Mouse (Mus musculus) heart, postnatal 4 days (tissue): ENCODE measurements around the gene Wnk4. TPM values are rescaled to one million over a fixed set of nuclear protein-coding genes. Genes with fewer than 3 reads are reported as not detected.
A peak's percentile ranks its signal among the peaks of the same experiment; 100 is the strongest.

Experiments used
- DNase-seq: peaks from one replicate; pipeline ENCODE4 v3.0.0; 2021
- total RNA-seq, 2 experiments: library from RNA; stranded (reverse); gene quantifications; 2 replicates each; pipeline ENCODE4 v1.2.3; 2021

Gene Wnk4
- 1 to 10 TPM; 4.5 to 7.2 TPM for total RNA-seq

DNA sequence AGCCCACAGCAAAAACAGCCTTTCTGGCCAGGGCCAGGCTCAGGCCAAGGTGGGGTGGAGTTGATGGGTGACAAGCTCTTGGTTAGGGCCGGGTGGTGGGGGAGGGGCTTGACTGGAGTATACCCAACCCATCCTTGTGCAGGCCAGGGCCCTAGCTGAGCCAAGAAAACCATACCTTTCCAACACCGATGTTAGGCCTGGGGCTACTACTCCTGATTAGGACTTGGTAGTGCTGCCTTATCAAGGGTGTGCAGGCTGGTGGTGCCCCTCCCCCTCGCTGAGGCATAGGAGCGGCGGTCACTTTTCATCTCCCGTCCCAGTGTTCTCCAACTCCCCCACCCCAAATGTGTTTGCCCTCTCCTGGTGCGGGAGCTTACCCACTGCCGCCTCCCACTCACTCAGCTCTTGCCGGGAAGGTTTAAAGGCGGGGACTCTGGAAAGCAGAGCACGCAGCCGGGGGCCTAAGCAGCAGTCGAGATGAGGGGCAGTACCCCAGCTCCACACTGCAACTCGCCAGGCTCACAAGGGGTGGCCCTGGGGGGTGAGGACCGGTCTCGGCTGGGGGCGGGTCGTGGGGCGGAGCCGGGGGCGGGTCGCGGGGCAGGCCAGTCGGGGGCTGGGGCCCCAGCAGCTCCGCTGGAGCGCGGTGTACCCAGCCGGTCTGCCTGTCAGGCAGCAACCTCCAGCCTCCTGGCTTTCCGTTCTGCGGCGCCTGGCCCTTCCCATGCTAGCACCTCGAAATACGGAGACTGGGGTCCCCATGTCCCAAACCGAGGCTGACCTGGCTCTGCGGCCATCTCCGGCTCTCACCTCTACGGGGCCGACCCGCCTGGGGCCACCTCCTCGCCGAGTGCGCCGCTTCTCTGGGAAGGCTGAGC, at the start of gene Wnk4:
Wnk4 (plus strand) TSS at position 620 of the 878 bp plus-strand sequence.
- peak; percentile 75 for DNase-seq

DNA sequence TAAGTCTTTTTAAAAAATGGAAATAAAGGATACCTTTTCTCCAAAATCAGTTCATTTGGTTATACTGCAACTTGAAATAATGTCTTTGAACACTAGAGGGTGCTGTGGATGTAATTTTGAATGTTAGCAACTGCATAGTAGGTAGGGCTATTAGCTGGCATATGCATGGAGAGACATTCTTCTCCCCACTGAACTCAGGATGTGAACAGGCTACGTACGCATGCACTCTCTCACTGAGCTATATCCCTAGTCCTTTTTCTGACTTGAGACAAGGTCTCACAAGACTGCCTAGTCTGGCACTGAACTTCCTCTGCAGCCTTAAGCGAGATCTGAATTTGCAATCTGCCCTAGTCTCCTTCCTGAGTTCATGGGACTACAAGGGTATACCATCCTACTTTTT, 48.4 kb upstream of the Wnk4 start:
- DNase-seq = no peak

DNA sequence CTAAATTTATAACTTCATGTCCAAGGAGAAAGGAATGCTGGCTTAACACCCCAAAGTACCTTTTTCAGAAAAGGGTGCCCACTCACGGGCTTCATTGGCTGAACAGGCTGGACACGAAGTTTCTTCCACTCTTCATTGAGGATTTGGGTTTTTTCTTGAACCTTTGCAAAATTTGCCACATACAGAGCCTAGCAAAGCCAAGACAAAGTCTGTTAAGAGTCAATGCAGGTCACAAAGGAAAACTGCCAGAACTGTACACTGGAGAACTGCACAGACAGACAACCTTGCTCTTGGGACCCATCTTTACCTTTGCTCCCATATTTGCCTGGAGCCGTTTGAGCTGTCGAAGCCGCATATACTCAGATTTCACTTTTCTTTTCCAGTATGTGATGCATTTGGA, 43.4 kb upstream of the Wnk4 start:
- no peak for DNase-seq

DNA sequence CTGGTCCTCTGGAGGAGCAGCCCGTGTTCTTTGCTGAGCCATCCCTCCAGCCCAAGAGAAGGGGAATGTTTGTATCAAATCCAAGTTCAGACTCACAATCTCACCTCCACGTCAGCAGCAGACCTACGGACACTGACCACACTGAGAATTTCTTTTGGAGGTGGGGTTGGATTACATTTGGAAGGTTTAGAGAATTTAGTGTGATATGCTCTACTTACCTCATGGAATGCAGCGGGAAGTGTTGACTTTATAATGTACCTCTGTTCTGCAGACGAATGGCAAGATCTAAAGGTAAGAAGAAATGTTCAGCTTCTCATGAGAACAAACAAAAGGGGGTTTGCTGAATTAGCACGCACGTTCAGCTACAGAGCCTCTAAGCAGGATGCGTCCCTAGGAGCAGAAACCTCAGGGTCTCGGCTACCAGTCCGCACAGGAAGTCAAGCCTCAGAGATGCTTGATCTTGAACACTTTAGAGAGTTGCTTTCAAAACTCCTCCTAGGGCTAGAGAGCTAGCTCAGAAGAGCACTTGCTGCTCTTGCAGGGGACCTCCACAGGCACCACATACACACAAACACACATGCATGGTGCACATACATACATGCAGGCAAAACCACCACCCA, 41.8 kb upstream of the Wnk4 start:
- DNase-seq = no peak

DNA sequence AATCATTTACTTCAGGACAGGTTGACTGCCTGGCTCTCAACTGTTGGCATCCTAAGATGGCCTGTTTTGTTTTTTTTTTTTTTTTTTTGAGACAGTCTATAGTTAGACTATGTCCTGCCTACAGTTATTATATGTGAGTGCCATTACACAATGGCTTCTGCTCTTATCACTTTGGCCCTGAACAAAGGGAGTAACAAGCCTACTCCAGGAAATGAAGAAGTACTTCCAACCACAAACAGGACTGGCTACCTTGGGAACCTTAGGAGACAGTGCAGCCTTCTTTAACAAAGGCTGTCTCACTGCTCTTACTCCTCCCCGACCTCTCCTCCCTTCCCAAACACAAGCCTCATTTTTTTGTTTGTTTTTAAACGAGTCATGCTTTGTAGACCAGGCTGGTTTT, 39.5 kb upstream of the Wnk4 start:
- DNase-seq = no peak

DNA sequence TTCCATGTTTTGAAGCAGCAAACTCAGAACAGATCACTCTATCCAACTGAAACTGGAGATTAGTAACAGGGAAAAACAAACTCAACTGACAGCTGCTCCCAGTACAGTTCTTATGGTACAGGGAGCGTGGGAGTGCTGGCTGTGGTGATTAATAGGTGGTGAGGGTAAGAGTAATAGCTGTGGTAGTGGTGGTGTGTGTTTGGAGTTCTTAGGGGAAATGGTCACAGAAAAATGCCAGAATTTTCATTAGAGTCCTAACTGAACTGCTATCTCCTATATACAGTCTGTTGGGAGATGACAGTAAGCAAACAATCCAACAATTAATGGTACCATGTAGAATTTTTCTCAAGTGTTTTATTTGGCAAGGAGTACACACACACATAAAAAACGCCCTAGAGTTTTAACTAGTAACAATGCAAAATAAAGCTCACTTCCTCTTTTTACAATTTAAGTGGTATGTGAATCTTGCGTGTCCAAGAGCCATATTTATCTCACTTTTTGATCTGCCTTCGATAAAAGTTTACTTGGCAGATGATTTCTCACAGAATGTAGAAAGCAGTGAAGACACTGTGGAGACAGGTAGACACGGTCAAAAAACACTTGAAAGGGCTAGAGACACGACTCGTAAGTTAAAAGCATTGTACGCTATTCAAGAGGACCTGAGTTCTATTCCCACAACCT, 38.9 kb upstream of the Wnk4 start:
- DNase-seq = no peak

DNA sequence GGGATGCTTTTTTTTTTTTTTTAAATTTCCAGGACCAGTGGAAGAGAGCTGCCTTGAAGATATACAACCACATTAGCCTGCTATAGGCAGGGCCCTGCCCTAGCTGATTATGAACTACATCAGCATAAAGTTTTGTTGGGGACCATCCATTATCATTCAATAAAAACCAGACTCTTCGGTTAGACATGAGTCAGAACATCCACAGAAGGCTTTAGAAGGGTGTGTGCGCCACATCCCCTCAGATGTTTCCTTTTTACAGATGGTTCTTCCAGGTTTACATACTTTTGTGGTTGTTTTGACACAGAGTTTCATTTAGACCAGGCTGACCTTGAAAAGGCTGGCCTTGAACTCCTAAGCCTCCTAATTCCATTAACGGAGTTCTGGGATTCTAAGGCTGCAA, 36.0 kb upstream of the Wnk4 start:
- no peak for DNase-seq

DNA sequence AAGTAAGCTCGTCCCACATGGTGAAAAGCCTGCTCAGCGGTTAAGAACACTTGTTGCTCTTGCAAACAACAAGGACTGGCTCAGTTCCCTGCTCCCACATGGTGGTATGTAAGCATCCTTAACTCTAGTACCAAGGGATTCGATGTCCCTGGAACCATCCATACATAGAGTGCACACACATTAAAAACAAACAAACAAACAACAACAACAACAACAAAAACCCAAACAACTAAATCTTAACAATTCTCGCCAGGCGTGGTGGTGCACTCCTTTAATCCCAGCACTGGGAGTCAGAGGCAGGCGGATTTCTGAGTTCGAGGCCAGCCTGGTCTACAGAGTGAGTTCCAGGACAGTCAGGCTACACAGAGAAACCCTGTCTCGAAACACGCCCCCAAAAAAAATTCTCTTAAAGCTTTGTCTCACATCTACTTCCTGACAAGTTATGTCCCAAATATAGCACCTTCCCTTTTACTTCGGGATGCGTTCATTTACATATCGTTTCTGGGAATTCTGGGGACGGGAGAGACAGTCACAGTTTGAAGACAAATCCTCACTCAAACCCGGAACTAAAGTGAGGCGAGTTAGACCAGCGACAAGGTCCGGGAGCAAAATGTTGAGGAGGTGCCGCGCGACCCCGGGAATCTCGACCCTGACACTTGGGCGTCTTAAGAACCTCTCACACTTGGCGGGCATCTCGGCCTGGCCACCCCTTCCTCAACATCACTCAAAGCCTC, 34.9 kb upstream of the Wnk4 start:
- DNase-seq = no peak

DNA sequence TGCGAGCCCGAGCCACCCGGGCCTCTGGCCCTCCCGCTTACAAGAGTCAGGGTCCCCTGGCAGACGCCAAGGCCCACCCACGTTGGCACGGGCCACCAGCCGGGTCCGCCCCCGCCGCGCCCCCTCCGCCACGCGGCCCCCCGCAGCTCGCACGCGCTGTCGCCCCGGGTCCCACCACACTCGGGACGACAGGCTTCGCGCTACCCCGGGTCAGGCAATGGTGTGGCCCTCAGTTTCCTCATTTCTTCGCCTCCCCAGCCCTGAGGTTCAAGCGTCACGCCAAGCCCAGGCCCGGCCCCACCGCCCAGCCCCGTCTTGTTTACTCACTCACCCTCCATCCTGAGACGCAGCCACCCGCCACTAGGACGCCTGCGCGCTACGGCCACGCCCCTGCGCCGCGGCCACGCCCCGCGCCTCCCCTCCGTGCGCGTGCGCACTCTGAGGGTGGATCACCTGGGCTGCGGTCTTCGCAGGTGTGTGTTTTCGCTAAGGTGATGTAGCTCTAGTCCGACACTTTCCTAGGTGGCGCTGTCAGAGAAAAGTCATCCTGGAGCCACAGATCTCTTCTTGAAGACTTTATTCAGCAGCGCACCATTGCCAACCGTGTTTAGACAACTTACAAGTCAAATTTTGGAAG, 34.2 kb upstream of the Wnk4 start, which contains the start of gene Ezh1:
Ezh1 (minus strand) TSS at position 399 of the 637 bp plus-strand sequence.
- peak; percentile 91 for DNase-seq

DNA sequence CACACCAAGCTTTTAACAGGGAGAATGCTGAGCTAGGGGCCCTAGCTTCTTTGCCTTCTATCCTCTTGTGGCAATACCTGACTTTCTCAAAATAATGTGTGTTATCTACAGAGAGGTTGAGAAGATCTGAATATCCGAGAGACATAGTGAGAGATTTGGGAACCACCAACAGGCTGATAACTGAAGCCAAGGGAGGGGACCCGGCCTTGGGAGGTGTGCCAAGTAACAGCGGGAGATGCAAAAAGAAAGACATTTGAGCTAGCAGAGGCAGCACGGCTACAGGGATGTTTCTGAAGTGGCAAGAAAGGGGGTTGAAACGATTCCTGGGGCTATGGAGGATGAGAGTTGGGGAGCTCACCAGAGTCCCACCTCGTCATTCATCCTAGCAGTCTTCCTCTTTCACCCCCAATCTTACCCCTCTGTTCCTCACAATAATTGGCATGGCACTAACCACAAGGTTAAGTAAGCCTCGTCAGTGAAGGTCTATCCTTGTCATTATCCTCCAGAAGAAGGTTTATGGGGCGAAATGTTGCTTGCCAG, 30.9 kb upstream of the Wnk4 start:
- peak; percentile 47 for DNase-seq

DNA sequence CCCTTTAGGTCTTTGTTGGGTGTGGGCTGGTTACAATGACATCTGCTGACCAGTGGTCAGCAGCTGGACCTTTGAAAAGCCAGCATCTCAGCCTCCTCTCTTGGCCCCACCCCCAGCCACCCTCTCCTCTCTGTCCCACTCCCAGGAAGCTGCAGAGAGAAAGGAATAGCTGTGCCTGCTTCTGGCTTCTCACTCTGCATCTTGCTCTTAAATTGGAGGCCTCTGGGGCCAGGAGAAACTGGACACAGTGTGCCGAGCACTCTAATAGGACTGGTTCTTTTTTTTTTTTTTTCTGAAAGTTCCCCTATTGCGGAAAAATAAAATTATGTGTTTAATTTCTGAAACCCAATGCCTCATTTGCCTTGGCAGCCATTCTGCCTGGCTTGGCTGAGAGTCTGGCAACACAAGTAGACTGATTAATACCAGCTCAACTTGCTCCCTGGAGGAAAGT, 30.3 kb upstream of the Wnk4 start:
- DNase-seq = peak; percentile 60

DNA sequence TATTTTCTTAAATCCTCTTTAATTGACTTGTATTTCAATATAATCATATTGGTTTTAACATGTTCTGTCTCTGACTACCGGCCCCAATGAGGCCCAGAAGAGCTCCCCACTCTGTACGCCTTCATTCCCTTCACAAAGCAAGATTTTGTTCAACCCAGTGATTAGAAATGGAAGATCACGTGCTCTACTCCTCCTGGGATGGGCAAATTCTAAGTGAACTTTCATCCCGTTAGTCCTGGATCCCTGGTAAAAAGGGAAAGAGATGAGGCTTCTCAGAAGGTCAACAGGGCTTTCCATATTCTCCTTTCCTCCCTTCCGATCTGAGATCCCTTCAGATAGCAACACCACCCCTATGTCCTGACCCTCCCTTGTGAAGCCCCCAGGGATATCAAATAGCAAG, 29.8 kb upstream of the Wnk4 start:
- DNase-seq = no peak

DNA sequence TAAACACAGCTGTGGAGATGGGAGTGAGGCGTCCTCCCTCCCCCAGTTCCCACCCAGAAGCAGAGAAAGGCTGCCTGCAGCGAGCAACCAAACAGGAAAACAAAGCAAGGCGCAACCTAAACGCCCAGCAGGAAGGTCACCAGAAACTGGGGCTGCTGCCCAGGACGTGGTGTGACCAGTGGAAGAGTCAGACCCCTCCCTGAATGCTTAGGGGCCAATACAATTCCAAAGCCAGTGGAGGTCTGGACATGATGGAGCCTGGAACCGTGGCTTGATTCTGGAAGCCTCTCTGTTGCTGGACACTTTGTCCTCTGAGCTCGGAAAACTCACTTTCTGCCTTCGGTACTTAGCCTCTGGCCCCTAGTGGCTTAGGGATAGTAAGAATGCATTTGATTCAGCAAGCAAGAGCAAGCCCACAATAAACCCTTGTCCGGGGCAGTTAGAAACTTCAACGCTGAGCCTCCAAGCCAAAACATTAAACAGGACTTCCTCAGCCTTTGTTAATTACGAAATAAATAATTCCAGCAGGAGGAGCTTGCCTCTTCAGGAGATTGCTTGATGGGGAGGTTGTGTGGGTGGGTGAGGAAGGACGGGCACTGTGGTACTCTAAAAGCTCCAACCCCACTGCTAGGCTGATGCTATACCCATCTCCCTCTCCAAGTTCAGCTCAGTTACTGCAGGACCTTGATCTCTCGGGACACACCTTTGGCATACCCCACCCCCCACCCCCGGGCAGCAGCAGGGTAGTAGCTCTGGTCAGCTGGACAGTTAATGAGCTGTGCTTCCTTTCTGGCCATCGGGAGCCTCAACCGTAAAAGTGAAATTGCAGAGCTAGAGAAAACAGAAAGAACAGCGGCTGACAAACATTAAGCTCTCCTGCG, 29.1 kb upstream of the Wnk4 start:
- peak; percentile 75 for DNase-seq

DNA sequence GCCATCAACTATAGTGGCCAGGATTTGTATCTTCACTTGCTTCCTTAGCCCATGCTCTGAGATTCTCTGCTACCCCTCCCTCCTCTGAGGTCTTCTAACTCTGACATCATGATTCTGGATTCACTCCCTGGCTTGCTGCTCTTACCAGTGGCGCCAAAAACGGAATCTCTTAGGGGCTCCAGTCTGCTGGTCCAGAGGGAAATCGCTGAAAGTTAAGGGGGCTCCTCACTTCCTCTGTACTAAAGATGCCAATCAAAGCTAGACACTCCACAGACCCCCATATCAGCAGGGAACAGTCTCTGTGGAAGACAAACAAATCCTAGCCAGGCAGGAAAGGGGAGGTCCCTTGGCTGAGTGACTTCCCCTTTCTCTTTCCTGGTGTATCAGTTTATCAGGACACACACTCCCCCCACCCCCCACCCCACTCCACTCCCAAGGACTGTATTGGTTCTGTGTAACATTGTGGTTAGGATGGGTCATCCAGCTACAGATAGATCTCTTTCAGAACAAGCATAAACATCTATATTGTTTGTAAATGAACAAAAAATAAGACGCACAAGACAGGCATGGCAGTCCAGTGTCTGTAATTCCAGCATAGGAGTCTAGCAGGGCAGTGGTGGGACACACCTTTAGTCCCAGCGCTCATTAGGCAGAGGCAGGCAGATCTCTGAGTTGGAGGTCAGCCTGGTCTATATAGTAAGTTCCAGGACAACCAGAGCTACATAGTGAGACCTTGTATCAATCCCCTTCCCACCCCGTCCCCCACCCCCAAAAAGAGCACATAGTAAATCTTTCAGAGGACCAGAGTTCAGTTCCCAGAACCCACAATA, 28.1 kb upstream of the Wnk4 start:
- DNase-seq = peak; percentile 59

DNA sequence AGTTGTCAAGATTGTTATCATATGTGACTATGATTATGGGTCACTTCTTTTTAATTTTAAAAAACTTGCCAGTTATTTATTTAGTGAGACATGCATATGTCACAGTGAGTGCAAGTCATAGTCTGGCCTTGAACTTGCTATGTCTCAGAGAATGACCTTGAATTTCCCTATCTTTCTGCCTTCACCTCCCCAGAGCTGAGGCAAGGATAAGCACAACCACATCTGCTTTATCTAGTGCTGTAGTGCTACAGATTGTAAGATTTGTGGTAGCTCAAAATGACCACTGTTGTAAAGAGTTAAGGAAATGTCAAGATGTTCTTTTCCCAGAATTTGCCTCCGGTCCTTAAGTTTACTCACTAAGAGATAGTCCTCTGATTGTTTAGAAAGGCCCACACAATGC, 27.1 kb upstream of the Wnk4 start:
- no peak for DNase-seq

DNA sequence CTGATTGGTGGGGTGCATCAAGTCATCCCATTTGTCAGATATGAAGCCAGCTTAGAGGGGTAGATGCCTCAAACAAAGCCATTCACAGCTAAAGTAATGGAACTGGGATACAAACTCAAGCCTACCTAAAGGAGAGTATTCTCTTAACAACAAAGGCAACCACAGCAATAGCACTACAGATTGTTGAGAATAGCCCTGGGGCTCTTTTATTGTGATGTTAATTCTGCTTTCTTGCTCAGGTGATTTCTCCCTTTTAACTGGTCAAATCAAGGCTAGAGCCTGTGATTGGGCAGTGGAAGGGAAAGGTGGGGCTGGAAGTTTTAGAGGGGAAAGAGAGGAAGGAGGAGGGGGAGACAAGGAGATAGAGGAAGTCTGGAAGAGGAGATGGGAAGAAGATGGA, 26.2 kb upstream of the Wnk4 start:
- no peak for DNase-seq

DNA sequence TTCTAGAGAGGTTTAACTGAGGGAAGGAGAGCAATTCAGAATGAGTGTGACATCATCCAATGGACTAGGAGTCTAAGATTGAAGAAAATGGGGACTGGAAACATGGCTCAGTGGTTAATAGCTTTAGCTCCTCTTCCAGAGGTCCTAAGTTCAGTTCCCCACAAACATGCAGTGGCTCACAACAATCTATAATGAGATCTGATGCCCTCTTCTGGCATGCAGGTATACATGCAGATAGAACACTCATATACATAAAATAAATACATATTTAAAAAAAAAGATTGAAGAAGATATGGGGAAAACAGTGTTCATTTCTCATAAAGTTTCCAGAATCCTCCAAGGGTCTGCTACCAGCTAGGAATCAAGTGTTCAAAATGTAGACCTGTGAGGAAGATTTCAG, 24.9 kb upstream of the Wnk4 start:
- no peak for DNase-seq

DNA sequence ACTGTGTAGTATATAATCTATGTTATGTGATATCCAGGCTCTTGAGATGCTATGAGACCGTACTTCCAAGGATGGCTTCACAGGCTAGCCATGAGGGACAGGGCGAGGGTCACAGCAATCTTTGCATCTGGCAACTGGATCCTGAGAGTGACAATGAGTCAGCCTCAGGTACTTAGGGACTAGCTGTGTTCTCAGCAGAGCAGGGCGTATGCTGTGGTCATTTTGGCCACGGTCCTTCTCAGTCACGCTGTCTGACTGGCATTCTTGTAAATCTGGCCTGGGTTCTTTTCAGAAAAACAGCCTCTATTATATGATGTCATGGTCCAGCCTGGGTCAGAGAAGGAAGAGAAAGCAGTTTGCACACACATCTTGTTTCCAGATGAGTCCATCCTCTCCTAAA, 23.6 kb upstream of the Wnk4 start:
- DNase-seq = no peak

DNA sequence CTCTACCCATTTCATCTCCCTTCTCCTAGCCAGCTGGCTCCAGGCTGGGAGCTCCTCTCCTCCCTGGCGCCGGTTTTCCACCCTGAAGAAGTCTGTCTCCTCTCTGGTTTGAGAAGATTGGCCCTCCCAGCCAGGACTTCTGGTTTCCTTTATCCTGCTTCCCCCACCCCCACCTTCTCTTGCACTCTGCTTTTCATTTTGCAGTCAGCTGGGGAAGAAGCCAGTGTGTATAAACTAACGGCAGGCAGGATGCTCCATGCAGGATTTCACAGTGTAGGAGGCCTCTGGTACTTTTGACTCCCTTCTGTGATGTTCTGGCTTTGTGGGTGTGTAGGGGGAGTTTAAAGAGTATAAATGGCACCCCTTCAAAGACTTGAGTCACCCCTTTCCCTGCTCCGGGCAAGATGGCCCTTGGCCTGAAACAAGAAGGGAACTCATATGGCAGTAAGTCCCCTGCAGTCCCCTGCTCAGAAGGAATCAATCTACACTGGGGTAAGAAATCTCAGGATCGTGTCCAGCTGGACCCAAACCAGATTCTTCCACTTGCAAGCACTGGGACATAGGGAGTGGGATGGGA, 22.2 kb upstream of the Wnk4 start:
- DNase-seq = peak; percentile 62
